Mouse (Mus musculus) mouse trophoblast stem cell (cell line): Measurements from ENCODE around the gene C1s2.
"Not testable (repeated sequence)": the region's sequence is repeated elsewhere in the genome, so short reads cannot be mapped to it uniquely, and the experiment has no call there.

Experiments used
- in situ Hi-C, 2 experiments: fragments of 300-500 bp; cut with MseI, MboI; formaldehyde crosslinking; loops; 2 replicates in 1 of 2; 3 replicates in 1 of 2; pipeline ENCODE4 v1.15.1; 2025

The C1s2 gene

DNA sequence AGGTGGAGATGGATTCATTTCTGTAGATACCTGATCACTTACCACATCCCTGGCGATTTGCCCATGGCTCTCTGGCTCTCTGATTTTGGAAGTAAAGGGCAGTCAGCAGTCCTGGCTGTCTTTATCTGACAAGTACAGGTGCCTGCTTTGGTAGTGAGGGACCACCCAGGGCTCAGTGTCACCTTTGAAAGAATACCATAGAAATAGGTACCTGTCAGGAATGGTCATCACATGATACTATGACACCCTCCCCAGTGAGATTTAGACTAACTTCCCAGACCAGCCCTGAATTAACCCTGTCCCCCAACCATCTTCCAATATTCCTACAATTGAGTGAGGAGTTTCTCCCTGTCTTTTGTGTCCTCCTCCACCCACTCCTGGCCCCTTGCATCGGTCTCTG lies at the start of gene C1s2:
Gene C1s2 (minus strand): TSS at position 101 of the 400 bp plus-strand sequence.
- in situ Hi-C loops, result not testable (repeated sequence)

DNA sequence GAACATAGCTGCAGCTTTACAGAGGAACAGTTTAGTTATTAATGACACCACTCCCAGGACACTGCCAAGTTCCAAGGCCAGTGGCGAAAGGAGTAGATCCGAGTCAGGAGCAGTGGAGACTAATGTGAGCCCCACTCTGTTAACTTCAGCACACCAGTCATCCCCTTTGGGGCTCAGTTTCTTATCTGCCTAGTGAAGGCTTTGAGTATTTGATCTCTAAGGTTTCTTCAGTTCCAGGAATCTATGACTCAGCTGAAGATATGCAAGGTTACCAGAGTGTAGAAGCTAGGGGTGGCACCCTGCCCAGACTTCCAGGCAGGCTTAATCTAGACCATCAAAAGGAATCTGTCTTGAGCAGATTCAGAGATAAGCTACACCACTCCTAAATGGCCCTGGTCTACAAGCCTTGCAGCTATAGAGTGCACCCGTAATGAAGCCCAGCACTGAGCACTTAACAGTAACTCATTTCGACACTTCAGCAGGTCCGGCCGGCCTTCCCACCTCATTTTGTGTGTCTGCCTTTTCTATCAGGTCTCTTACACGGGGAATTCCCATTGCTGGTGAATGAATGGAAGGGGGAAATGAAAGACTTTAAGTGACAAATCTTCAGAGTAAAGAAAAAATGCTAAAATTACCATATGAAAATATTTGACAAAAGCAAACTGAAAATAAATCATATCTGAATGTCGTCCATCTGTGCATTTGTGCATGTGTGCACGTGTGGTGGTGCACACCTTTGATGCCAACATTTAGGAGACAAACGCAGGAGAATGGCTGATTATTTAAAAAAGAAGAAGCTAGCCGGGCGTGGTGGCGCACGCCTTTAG lies 47.9 kb upstream of the C1s2 start:
- in situ Hi-C loops, result no loop called here

DNA sequence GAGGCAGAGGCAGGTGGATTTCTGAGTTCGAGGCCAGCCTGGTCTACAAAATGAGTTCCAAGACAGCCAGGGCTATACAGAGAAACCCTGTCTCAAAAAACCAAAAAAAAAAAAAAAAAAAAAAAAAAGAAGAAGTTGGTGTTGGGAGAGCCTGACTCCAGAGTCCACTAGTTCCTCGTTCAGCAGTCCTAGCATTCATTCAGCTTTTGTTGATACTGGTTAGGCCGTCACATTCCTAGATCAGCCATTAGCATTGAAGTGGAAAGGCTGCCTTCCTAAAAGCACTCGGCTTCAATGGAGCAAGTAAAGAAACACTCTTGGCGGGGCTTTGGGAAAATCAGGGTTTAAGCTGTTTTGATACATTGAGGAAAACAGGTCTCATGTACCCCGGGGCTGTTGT lies 46.4 kb upstream of the C1s2 start:
- in situ Hi-C loops, result not testable (repeated sequence)

DNA sequence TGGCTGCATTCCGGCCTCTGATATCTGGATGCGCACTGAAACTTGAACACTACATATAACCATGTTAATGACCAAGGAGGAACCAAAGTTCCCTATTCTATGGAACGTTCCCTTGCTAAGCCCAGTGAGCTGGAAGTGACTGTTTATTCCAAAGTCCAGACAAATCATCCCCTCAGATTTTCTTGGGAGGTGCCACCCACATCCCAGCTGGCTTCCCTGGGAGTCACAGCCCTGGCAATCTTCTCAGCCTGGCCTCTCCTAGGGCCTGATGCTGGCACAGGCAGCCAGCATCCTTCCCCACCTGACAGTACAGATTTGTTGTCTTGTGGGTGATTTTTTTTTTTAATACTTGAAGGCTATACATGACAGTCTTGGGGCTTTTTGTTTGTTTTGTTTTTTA lies 43.6 kb upstream of the C1s2 start:
- in situ Hi-C loops, result no loop called here

DNA sequence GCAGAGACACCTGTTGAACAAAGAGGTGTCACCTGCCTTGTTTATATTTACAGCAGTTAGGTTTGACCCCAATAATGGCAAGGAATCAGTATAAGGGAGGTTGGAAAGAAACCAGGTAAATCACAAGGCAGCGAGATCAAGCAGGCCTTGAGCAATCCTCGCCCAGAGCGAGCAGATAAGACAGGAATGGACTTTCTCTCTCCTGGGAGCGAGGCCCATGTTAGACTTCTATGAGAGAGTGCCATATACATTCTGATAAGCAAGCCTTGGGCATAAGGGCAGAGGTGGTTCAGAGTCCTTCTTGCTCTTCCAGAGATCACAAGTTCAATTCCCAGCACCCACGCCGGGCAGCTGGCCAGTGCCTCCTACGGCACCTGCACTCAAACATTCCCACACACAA lies 42.9 kb upstream of the C1s2 start:
- in situ Hi-C loops, result no loop called here

DNA sequence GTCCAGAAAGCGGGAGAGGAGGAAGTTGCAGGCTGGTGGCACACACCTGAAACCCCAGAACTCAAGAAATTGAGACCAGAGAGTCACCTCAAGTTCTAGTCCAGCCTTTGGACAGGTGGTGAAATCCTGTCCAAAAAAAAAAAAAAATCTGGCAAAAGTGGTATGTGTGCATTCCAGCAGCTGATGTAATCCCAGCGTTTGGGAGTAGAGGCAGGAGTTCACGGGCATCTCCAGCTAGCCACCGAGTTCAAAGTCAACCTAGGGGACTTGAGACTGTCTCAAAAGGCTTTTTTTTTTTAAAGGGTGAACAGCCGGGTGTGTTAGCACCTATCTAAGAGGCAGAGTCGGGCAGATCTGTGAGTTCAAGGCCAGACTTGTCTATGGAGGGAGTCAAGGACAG lies 40.3 kb upstream of the C1s2 start:
- in situ Hi-C loops, result no loop called here

DNA sequence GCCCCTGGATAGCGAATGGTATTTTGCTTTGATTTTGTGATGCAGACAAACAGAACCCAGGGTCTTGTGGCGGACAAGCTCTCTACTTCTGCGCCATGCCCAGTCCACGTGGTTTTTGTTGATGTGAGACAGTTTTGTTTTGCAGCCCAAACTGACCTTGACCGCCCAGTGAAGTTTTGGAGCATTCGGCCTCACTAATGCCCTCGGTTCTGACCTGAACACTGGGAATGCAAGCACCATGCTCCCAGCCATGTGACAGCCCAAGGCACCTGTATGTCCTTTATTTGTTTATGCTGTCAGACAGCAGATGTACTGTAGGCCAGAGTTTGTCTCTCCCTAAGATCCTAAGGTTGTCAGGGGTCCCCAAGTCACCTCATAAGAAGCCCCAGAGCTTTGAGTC lies 38.7 kb upstream of the C1s2 start:
- in situ Hi-C loops, result no loop called here

DNA sequence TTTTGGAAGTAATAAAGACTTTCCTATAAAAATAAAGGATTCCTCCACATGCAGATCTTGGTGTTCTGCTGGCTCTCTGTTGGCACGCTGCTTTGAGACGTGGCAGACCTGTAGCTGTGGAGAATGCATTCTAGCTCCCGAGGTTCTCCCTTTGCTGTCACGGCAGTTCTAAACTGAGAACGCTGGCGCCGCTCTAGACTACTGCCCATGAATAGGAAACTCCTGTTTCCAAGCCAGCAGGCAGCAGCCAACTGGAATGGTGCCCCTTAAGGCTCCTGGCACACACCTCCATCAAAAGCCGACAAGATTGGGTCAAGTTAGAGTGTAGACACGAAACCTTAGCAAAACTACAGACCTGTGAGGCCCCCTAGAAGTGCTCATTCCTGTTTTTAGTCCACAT lies 37.7 kb upstream of the C1s2 start:
- in situ Hi-C loops, result no loop called here

DNA sequence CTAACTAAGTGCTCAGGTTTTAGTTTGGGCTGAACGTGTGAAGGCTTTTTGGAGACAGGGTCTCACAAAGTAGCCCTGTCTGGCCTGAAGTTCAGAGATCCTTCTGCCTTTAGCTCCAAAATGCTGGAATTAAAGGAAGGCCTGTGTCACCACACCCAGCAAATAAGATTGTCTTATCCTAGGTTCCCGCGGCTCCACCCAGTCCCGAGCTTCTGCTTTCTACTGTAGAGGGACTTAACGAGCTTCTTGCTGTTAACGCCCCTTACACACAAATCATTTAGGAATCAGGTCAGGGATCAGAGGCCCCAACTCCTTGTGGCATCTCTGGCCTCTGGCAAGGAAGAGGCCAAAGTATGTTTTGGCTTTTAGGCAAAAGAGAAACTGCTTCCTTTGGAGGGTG lies 36.2 kb upstream of the C1s2 start:
- in situ Hi-C loops, result no loop called here

DNA sequence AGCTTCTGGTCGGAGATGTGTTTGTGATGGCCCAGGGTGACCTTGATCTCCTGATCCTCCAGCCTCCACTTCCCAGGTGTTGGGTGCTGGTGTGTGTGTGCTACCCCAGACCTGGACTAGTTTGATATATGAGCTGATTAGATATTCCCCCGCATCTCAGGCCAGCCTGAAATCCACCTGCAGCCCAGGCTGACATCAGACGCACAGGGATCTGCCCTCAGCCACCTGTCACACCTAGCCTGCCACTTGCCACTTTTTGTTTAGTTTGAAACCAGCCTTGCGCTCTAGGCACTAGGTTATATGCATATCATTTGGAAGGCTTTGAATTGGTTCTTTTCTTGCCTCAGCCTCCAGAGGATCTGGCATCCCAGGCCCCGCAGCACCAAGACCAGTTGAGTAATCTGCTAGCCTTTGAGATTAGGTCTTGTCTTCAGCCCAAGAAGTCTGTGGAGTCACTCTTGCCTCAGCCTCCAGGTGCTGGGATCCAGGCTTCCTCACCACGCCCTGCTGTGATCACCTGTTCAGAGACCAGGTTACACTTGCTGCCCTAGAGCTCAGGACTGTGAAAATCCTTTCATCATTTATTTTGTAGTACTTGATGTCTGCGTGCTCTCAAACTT lies 34.5 kb upstream of the C1s2 start:
- in situ Hi-C loops, result no loop called here

DNA sequence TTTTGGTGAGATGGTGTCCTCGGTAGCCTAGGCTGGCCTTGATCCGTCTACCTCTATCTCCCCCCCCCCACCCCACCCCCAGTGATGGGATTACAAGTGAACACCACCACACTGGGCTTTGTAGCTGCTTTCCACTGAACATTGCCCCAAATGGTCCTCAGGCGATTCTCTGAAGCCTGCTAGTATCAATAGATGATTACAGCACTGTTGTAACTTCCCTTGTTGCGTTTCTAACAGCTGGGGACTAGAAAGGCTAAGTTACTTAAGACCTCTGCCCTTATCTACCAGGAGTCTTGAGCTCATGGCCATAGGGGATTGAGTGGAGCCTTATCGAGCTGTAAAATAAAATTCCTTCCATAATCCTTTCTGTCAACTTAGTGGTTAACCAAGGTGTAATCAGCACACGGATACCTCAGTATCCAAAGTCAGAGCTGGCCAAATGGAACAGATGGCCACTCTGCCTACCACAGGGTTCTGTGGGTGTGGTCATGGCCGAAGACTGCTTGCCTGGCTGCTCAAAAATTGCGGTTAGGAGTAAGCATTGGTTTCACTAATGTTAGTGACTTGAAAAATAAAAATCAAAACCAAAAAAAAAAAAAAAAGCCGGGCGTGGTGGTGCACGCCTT lies 33.5 kb upstream of the C1s2 start:
- in situ Hi-C loops, result no loop called here

DNA sequence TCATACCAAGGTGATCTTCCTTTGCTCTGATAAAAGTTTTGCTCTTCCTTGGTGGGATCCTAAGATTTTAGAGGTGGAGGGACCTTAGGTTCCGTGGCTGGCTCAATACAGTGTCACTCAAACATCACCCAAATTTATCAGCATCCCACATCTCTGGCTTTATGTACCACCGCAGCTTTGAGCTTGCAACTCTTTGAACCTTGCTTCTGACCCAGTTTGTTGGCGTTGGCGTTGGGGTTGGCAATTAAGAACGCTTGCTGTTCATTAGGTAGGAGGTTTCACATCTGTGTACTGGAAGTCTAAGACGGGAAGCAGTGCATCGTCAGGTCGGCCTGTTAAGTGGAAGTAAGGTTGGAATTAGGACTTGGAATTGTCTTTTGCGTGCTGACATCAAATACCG lies 29.1 kb upstream of the C1s2 start:
- in situ Hi-C loops, result no loop called here

DNA sequence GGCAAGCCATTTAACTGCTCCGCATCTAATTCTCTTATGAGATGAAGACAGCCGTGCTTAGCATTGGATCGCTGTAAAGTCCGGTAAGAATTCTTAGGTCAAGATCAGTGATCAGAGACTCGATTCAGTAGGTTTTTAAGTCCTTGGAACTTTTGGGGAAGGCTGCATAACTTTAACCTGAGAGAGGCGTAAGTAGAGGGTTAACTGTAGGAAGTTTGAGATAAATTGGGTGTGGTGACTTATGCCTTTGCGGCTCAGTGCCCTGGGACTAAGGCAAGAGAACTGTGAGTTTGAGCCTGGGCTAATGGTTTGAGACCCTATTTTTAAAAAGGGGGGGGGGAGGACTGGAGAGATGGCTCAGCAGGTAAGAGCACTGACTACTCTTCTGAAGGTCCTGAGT lies 28.4 kb upstream of the C1s2 start:
- in situ Hi-C loops, result no loop called here

DNA sequence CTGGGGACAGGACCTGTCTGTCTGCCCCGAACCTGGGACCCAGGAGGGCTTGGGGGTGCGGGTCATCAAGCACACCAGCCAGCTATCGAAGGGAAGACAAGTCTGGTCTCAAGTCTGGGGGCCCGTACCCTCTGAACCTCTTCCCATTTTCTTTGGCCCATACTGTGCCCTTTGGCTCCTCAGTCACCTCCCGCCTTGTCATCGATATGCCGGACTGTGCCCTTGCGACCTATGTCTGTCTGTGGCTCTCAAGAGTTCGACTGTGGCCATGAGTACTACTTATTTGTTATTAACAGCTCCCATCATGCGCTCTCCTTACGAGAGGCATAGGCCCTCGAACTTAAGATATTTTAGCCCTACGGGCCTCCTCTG lies 27.5 kb upstream of the C1s2 start:
- in situ Hi-C loops, result no loop called here

DNA sequence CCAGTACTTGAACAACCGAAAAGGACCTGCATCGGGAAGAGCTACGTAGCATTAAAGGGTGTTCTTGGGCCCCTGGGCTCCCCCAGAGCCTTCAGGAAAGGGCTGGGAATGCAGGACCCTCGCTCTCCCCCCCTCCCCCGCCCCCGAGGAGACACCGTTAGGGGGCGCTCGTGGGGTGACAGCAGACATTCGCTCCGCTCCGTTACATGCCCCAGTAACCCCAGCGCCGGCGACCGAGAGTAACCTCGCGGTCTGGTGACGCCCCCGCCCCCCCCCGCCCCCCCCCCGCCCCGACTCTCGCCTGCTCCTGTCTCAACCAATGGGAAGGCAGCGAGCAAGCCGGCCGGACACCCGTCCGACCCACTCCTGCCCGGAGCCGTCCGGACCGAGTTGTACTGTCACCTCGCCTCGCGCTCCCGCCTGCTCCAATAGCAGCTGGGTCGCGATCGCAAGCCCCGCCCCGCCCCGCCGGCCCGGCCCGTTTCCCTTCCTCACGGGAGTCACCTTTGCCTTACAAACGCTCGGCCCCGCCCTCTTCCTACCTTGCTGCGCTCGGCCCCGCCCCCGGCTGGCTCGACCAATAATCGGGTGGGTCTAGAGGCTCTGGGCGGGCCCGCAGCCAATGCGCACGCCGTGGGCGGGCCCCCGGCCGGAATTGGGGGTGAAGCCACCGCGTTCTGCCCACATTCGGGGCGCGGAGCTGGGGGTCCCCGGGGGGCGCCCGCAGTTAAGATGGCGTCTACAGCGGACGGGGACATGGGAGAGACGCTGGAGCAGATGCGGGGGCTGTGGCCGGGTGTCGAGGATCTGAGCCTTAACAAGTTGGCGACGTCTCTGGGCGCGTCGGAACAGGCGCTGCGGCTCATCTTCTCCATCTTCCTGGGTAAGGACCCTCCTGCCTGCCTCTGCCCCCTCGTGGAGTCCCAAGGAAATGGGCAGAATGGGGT lies 26.9 kb upstream of the C1s2 start, which contains the start of gene Lpcat3:
Gene Lpcat3 (plus strand): TSS at position 551 of the 947 bp plus-strand sequence.
- in situ Hi-C loops, result no loop called here

DNA sequence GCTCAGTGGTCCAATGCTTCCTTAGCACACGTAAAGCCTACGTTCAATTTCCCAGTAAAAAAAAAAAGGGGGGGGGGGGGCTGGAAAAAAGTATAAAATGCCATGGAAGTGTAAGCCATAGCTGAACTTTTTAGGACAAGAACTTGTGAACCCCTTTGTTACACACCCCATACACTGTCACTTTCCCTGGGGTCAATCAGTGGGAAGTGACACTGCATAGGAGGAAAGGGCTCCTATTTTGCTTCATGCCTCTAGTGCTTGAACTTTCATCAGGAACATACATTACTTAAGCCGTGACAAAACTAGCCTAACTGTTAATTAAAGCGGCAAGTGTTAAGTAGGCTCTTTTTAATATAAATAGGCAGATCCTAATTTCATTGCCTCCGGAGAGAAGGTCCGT lies 26.1 kb upstream of the C1s2 start:
- in situ Hi-C loops, result no loop called here

DNA sequence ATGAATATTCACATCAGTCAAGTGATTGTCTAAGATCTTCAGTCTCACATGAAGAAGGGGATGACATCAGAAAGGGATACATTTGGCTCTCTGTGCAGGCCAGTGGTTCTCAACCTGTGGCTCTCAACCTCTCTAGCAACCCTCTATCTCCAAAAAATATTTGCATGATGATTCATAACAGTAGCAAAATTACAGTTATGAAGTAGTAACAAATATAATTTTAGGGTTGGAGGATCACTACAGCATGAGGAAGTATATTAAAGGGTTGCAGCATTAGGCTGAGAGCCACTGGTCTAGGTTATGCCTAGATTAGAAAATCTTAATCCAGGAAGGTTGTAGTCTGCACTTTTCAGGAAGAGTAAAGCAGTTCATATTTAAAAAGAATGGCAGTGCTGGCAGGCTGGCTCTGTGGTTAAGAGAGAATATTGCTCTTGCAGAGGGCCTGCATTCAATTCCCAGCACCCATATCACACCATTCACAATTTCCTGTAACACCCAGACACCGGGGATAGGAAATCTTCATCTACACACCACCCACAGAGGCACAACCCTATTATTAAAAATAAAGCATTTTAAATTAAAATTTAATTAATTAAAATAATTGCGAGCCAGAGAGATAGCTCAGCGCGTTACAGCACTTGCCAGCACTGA lies 25.4 kb upstream of the C1s2 start:
- in situ Hi-C loops, result no loop called here

DNA sequence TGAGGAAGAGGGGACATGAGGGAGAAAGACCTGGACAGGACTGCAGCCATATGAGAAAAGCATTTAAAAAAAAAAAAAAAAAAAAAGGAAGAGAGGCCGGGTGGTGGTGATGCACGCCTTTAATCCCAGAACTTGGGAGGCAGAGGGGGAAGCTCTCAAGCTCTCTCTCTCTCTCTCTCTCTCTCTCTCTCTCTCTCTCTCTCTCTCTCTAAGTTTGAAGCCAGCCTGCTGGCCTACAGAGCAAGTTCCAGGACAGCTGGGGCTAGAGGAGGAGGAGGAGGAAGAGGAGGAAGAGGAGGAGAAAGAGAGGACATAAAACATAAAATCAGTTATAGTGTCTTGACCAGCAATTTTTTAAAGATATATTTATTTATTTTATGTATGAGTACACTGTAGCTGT lies 22.2 kb upstream of the C1s2 start:
- in situ Hi-C loops, result no loop called here

DNA sequence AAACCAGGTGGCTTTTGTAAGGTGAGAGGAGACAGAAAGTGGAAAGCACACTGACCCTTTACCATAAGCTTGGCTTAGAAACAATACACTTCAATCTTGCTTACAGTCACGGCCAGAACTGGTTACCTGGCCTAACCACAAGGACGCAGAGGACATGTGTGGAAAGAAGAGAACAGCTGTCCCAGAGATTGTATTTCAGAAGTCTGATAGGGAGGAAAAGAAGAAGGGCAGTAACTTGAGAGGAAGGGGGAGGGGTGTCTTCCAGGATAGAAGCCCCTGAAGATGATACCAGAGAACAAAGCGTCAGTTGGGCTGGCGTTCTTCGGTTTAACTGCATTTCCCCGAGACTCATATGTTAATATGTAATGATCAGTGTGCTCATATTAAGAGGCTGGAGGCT lies 20.0 kb upstream of the C1s2 start:
- in situ Hi-C loops, result no loop called here

DNA sequence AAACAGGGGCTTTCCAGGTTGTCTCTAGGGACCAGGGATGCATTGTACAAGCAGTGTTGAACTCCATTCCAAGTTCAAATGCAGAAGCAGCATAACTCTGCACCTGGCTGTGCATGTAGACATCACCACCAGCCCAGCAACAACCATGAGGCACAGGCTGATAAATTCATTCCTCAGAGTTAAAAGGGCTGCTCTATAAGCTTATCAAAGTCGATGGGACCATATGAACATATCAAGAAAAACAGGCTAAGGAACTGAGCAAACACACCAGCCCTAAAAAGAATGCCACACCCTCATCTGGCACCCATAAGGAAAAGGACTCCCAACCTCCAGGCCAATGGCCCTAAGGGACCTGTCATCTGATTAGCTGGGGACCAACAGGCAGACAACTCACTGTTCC lies 10.5 kb upstream of the C1s2 start:
- in situ Hi-C loops, result no loop called here

DNA sequence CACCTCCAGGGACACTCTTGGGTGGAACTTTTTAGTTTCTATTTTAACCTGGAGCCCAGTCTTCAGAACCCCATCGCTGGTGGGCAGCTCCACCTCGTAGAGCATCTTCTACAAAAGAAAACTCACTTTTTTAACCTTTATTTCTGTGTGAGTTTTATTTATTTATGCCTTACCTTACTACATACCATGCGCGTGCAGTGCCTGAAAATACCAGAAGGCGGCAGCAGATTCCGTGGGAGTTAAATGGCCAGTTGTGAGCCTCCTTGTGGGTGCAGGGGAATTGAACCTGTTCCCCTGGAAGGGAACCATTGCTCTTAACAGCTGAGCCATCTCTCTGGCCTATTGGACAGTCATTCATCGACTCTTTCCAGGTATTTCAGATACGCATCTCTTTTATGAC lies 5.1 kb upstream of the C1s2 start:
- in situ Hi-C loops, result no loop called here
